Mouse (Mus musculus) fibroblast of lung, adult 2 months (primary cell): ENCODE data around the gene Lnx1.
A peak's percentile ranks its signal among the peaks of the same experiment; 100 is the strongest.

Experiments
- DNase-seq: peaks from one replicate; pipeline ENCODE4 v3.0.0-alpha.2; 2011; ENCODE audit warnings: low read depth

Gene Lnx1

DNA sequence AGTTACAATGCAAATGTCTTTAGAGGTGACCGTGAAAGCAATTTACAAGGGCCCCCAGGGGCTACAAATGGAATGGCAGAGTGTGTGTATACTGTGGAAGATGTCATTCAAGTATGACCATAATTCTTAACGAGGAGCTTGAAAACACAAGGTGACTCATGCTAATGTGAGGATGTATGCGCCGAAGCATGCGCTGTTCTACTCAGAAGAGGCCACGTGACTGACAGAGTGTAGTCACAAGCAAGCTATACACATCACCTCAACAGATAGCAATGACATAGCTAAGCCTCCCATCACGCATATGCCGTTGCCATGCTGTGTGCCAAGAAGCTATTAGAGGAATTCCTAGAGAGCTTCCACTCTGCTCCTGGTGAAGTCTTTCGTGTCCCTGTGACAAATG is 5.2 kb downstream of the Lnx1 start:
- no peak for DNase-seq

DNA sequence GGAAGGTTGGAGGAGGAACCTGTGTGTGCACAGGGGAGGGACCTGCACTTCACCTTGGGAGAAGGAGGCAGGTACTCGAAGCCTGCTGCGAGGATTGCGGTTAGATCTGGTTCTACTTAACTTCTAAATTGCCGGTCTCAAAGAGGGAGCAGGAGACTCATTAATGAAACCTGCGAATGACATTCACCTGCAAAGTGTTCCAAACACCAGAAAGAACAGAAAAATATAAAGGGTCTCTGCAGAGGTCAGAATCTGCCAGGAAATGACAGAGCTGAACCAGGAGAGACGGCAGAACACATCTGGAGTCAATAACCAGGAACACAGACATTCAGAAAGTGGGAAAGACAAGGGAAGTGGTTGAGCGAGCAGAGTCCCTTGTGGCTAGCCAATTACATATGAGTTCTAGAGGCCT is 8.3 kb downstream of the Lnx1 start:
- no peak for DNase-seq

GRCm38 (mm10) chr5:74693836-74694235 is 8.9 kb downstream of the Lnx1 start:
- DNase-seq = no peak

DNA sequence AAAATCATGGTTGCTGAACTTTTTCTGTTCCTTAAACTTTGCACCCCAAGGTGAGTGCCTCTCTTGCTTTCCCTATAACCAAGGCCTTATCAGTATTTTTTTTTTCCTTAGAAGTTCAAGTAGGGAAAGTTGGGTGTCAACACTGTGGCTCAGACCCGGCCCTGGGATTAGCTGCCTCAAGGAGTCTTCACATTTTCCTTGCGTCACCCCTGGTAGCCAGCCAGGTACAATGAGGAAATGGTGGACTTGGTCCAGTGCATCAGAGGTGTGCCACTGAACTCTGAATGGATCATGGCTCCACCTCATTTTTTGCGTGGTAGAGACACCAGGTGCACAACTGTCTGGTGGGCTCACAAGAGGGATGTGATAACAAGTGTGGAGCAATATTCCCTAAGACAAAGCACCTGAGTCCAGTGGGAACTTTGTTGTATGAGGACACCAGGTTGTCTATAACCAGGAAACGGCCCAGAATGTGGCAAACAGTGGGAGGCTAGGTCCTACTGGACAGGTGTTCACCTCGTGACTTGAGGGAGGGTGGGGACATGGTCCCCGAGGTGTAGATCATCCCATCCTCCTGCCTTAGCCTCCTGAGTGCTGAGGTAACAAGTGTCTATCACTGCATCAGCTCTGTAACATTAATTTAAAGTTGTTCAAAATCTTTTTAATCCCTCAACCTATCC is 10.2 kb downstream of the Lnx1 start:
- DNase-seq = no peak

DNA sequence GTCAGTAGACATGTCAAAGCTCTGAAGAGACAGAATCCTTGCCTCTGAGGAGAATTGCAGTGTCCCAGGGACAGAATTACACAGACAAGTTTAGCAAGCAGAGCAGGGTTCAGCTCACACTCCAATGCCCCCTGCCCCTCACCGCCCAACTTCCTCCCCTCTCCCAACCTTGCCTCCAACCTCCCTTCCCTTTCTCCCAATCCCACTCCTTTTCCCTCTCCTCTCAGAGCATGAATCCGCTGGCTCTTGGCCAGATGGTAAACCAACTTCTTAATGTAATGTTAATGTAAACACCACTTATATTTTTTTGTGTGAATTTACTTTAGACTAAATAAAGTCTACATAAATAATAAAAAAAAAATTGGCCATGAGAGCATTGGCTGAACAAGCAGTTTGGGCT is 13.9 kb downstream of the Lnx1 start:
- DNase-seq = no peak

- DNase-seq = no peak
These were observed 17.8 kb downstream of the Lnx1 start for GRCm38 (mm10) chr5:74684944-74685343.

DNA sequence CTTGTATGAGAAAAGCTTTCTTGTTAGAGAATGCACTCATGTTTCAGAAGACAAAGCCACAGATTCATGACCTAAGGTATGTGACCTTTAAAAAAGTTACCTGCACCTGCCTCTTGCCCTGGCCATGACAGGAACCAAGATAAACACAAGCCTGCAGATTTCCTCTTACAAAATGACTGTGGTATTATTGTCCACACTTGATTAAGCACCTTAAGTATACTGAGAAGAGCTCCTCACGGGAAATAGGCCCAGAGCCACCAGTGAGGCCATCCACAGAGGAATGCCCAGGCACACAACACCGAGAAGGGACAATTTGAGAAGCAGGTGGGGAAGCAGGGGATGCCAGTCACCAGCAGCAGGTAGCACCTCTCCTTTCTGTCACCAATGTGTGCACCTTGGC is 18.9 kb downstream of the Lnx1 start:
- DNase-seq = no peak

- DNase-seq = no peak
These were observed 20.0 kb downstream of the Lnx1 start for GRCm38 (mm10) chr5:74682735-74683134.

- no peak for DNase-seq
These were observed 23.1 kb downstream of the Lnx1 start for GRCm38 (mm10) chr5:74679631-74680030.

DNA sequence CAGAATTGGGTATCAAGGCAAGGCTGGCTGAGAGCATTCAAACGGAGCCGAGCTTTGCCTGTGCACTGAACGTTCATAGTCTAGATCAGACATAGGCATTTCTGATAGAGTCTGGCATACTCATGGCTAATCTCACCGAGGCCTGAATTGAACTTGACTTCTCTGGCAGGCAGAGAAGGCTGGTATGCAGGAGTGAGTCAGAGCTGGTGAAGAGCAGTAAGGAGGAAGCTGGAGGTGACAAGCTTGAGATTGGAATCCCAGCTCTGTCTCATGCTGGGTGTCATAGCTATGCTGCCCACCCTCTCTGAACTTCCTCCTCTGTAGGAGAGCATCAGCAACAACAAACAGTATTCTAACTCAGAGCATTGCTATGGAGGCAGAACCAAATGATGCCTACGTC is 24.0 kb downstream of the Lnx1 start:
- DNase-seq = no peak

GRCm38 (mm10) chr5:74677399-74678338 is 25.0 kb downstream of the Lnx1 start:
- DNase-seq = no peak

DNA sequence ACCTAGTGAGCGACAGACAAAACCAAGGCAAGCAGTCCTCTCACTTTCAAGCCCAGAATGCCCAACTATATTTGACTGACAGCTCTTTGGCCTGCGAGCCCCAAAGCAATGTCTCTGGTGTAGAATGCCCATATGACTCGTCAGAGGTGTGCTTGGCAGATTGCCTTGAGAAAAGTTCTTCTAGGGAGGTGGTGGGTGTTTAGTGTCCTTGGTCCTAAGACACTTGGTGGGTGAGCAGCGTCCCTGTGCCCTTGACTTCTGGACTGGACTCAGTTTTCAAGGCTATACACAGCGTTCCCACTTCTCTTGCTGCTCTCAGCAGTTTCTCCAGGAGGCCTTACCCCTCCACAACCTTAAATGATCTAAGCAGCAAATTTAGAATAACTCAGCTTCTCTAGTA is 30.2 kb downstream of the Lnx1 start:
- DNase-seq = no peak

GRCm38 (mm10) chr5:74670877-74671276 is 31.8 kb downstream of the Lnx1 start:
- DNase-seq = no peak

DNA sequence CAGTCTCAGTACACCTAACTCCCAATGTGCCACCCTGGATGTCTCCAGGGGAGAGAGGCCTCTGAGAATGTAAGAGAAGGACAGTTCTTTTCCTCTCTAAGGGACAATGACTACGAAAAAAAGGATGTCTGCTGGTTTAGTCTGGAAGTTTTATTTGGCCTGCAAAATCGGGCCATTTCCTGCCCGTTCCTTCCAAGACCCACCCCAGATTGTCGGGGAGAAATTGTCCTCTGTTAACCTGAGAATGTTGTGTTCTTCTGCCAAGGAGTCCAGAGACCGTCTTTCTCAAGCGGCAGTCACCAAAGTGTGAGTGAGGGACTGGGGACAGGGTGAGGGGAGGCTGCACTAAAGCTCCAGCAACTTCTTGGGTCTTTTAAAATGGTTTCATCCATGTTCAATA is 32.8 kb downstream of the Lnx1 start:
- no peak for DNase-seq

DNA sequence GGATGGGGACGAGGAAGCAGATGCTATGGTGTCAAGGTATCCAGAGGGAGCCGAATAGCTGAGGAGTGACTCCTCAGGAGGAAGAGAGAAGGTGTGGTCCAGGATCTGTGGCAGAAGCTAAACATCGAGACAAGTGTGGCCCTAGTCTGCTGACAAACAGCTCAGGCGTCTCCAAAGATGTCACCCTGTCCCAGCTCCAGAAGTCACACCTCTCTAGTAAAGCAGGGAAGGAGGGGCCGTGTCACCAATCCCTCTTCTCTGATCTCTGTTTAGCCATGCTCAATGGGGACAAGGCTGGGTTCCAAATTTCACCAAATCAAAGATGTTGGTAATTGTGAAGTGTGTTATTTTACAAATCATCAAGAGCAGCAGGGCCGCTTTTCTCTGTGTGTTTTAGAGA is 33.8 kb downstream of the Lnx1 start:
- DNase-seq = no peak

GRCm38 (mm10) chr5:74662618-74663017 is 40.1 kb downstream of the Lnx1 start:
- DNase-seq = no peak

DNA sequence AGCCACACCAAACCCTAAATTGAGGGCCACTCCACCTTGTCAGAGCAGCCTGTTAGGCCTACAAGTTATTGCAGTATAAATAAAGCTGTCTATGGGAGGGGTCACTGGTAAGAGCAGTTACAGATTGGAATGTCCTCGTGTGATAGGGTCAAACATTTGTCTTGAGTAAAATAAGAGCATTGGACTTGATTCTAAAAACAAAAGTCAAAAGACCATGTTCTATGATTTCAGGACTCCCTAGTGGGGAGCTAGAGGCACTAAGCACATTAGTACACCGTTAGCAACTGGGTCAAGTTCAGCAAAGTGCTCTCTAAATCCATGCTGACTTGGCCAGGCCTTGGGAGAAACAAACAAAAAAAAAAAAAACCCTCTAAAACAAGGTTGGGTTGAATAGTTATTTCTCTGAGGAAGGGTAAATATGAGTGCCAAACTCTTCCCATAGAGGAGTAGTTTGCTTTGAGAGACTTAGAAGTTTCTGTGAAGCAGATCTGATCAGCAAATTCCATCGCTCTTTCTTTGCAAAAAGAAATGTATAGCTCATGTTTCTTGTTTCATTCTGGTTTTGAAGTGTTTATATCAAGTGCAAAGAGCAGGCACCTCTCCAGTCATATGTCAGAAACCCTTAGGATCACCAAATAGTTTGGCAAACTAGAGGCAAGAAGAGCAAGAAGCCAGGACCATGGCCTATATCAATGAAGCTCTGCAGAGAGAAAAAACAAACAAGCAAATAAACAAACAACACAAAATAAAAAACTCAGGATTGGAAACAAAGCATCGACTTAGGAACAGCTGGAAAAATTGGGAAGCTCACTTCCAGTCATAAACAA is 40.8 kb downstream of the Lnx1 start:
- DNase-seq = no peak

GRCm38 (mm10) chr5:74659856-74660255 is 42.9 kb downstream of the Lnx1 start:
- DNase-seq = no peak

GRCm38 (mm10) chr5:74659281-74659680 is 43.4 kb downstream of the Lnx1 start:
- DNase-seq = no peak

DNA sequence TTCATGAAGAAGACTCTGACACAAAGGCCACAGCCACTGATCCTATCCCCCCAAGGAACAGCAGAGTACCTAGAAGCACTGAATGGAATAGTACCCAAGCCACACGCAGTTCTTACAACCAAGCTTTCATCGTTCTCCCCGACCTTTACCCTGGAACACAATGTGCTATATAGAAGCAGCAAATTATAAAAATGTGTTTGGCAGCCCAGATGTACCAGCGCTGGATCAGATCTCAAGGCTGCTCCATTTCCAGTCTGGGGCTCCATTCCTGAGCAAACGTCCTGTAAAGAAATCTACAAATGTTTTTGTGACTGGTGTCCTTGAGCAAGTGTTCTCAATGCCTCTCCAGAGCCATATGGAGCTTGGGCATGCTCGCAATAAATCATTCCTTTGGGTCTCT is 44.8 kb downstream of the Lnx1 start:
- DNase-seq = no peak

- DNase-seq = no peak
These were observed 46.3 kb downstream of the Lnx1 start for GRCm38 (mm10) chr5:74656410-74656809.

- DNase-seq = peak; percentile 81
These were observed 48.2 kb downstream of the Lnx1 start for GRCm38 (mm10) chr5:74654527-74654926.

GRCm38 (mm10) chr5:74653766-74654165 is 48.9 kb downstream of the Lnx1 start:
- no peak for DNase-seq
